Mouse (Mus musculus): ENCODE results near the gene Rrm1. TPM values are rescaled to one million over a fixed set of nuclear protein-coding genes. Genes with fewer than 3 reads are reported as not detected.
"Not testable (repeated sequence)": the region's sequence is repeated elsewhere in the genome, so short reads cannot be mapped to it uniquely, and the experiment has no call there.

Gene Rrm1
- total RNA-seq, 1 experiment from 2014 or later, result 50.5 TPM

GRCm38 (mm10) chr7:102472675-102473074 lies 31.2 kb downstream of the Rrm1 start:
- ATAC-seq (ENCODE audit: extremely low read depth, insufficient number of reproducible peaks, low FRiP score, poor library complexity, severe bottlenecking), result no peak

DNA sequence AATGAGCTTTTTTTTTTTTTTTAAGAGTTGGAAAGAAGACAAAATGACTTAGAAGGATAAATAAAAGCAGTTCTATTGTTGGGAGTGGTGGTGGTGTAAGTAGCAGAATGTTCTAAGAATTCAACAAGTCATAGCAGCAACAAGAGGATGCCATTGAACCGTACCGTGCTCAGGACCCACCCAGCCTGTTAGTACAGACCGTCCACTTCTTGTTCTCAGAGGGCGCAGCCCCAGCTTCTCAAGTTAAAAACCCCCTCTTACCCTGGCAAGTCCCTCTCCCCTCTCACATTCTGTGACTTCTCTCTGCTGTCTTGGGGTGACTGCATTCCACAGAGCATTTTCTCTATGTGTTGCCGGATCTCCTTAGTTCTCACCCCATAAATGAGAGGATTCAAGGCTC lies 35.1 kb downstream of the Rrm1 start:
- no peak for ATAC-seq (ENCODE audit: extremely low read depth, insufficient number of reproducible peaks, low FRiP score, poor library complexity, severe bottlenecking)

DNA sequence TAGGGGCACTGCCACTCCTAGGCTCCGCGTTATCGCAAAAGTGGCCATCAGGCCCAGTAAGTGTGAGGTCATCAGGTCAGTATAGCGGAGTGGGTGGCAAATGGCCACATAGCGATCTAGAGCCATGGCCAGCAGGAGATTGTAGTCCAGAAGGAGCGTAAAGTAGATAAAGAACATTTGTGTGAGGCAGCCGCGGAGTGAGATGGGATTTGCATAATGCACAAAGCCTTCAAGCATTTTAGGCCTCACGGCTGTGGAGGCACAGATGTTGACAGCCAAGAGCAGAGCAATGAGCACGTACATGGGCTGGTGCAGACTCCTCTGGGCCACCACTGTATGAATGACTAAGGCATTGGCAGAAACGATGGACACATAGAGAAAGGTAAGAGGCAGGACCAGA lies 35.9 kb downstream of the Rrm1 start:
- no peak for ATAC-seq (ENCODE audit: extremely low read depth, insufficient number of reproducible peaks, low FRiP score, poor library complexity, severe bottlenecking)

DNA sequence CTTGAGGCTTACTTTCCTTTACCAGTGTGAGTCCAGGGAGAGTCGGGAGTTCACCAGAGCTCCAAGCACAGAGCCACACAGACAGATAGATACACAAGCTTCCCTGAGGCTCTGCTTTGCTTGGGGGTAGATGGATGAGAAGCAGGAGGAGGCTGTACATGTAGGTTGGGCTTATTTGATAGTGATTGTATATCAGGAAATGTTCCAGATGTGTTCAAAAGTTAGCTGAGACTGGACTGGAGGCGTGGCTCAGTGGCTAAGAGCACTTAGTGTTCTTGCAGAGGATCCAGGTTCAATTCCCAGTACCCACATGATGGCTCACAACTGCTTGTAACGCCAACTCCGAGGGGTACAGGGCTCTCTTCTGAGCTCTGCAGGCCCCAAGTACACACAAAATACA lies 36.9 kb downstream of the Rrm1 start:
- ATAC-seq (ENCODE audit: extremely low read depth, insufficient number of reproducible peaks, low FRiP score, poor library complexity, severe bottlenecking), result no peak

GRCm38 (mm10) chr7:102478926-102479325 lies 37.4 kb downstream of the Rrm1 start:
- ATAC-seq (ENCODE audit: extremely low read depth, insufficient number of reproducible peaks, low FRiP score, poor library complexity, severe bottlenecking), result no peak

DNA sequence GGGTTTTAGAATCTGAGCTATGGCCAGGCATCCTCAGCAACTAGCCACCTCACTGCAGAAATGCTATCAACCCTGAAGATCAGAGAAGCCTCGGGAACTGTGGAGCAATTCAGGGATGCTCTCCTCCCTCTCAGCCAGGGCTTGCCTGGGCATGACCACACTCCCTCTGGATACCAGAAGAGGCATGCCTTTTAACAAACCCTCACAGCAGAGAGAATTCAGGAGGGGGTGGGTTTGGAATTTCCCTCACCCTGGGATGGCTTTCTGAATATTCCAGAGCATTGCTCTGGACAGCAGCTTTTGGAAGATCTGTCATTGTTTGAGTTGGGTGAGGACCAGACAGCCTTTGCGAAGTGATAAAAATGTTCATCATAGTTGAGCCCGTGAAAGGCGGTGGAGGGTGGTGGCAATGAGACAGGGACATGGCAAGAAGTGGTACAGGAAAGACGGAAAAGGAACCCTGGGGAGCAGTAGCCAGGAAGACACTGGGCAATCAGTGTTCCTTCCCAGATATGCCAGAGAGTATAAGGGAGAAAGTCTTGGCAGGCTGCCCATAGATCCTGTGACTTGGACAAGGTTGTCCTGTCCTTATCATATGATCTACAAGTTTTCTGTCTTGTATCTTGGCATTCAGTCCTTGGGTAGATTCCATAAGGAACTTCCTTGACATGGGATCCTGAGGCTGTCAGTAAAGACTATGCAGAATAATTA lies 38.0 kb downstream of the Rrm1 start:
- ATAC-seq (ENCODE audit: extremely low read depth, insufficient number of reproducible peaks, low FRiP score, poor library complexity, severe bottlenecking), result no peak

DNA sequence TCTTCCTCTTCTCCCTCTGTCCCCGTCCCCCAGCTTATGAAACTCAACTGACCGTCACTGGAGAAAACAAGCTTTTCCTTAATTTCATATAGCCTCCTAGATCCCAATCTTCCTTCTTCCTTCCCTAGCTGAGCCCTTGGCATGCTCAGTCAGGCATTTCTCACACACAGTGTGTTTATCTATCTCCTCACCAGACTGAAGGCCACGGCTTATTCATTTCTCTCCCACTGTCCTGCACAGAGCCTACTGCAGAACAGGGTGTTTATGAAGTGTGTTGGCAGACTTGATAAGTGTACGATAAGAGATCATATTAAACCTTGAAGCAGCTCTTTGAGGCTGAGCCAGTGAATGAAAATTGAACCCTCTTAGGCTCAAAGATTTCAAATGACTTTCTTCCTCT lies 39.3 kb downstream of the Rrm1 start:
- no peak for ATAC-seq (ENCODE audit: extremely low read depth, insufficient number of reproducible peaks, low FRiP score, poor library complexity, severe bottlenecking)

GRCm38 (mm10) chr7:102481579-102481978 lies 40.1 kb downstream of the Rrm1 start, which contains the start of gene Olfr543:
Olfr543 (minus strand) TSS chr7:102481679.
- no peak for ATAC-seq (ENCODE audit: extremely low read depth, insufficient number of reproducible peaks, low FRiP score, poor library complexity, severe bottlenecking)

- no peak for ATAC-seq (ENCODE audit: extremely low read depth, insufficient number of reproducible peaks, low FRiP score, poor library complexity, severe bottlenecking)
Measured at GRCm38 (mm10) chr7:102483665-102484064, 42.2 kb downstream of the Rrm1 start.

- not testable (repeated sequence) for ATAC-seq (ENCODE audit: extremely low read depth, insufficient number of reproducible peaks, low FRiP score, poor library complexity, severe bottlenecking)
Measured at GRCm38 (mm10) chr7:102484766-102485165, 43.3 kb downstream of the Rrm1 start.

GRCm38 (mm10) chr7:102486105-102486504 lies 44.6 kb downstream of the Rrm1 start:
- ATAC-seq (ENCODE audit: extremely low read depth, insufficient number of reproducible peaks, low FRiP score, poor library complexity, severe bottlenecking), result no peak

DNA sequence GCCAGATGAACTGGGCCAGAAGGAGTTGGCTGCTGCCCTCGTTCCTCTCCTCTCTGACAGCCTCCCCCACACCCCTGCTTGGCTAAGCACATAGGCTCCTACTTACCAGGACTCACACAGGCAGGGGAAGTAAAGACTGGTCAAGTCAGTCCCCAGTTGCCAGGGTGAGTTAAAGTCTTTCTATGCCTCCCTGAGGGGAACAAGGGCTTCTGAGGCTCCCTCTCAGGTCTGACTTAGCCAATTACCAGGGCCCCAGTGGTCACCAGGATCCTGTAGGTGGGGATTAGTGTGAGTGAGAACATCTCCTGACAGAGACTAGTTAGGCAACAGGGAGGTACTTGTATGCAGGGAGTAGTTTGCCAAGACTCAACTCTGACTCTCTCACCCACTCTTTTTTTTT lies 46.7 kb downstream of the Rrm1 start, which contains the start of gene Olfr544:
TSS of gene Olfr544 (minus strand) at position 153 of the 400 bp plus-strand sequence.
- ATAC-seq (ENCODE audit: extremely low read depth, insufficient number of reproducible peaks, low FRiP score, poor library complexity, severe bottlenecking), result no peak

DNA sequence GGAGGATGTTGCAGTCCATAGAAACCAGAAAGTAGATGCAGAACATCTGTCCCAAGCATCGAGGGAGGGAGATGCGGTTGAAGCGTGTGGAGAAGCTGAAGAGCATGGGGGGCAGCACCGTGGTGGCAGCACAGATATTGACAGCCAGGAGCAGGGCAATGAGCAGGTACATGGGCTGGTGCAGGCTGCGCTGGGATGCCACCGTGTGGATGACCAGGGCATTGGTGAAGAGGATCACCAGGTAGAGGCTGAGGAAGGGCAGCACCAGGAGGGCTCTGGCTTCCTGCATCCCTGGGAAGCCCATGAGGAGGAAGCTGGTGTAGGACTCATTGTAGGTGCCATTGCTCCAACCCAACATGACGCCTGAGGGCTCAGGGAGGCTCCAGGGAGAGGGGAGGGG lies 52.9 kb downstream of the Rrm1 start:
- not testable (repeated sequence) for ATAC-seq (ENCODE audit: extremely low read depth, insufficient number of reproducible peaks, low FRiP score, poor library complexity, severe bottlenecking)

- no peak for ATAC-seq (ENCODE audit: extremely low read depth, insufficient number of reproducible peaks, low FRiP score, poor library complexity, severe bottlenecking)
Measured at GRCm38 (mm10) chr7:102499473-102499872, 58.0 kb downstream of the Rrm1 start, which contains the start of gene Olfr545. Olfr545 (minus strand) TSS chr7:102499573.

GRCm38 (mm10) chr7:102501986-102502385 lies 60.5 kb downstream of the Rrm1 start:
- no peak for ATAC-seq (ENCODE audit: extremely low read depth, insufficient number of reproducible peaks, low FRiP score, poor library complexity, severe bottlenecking)

DNA sequence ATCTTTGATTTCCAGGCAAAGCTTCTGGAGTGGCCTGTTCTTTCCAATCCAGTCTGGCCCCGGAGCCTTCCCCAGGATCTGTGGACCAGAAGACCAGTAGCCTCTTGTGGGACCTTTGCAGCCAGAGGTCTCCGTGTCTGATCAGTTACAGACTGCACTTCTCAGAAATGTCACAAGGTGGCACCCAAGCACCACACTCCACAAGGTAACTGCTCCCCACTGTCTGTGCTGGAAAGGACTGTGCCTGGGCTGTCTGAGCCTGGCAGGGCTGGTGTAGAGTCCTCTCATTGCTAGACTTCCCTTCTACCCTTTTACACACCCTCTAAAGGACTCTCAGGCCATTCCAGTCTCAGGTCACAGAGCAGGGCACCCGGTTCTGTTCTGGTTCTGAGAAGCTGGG lies 65.4 kb downstream of the Rrm1 start:
- peak; percentile 69; the same call in 1 of the 2 replicates for ATAC-seq (ENCODE audit: extremely low read depth, insufficient number of reproducible peaks, low FRiP score, poor library complexity, severe bottlenecking)

DNA sequence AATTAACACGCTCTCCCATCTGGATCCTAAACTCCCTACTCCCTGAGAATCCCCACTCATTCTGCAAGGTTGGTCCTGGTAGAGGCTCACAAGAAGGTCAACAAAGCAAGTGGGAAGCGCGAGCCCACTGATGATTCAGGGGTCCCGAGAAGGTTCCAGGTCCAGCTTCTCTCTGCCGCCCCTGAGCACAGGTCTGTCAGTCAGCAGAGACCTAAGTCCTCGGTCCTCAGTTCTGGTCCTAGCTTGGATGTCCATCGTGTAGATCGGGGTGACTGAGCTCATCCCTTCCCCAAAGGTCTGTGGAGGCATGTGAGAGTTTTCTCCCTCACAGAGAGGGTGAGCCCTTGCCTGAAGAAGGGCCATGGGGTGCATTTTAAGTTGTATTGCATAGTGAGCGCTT lies 66.6 kb downstream of the Rrm1 start:
- no peak for ATAC-seq (ENCODE audit: extremely low read depth, insufficient number of reproducible peaks, low FRiP score, poor library complexity, severe bottlenecking)

DNA sequence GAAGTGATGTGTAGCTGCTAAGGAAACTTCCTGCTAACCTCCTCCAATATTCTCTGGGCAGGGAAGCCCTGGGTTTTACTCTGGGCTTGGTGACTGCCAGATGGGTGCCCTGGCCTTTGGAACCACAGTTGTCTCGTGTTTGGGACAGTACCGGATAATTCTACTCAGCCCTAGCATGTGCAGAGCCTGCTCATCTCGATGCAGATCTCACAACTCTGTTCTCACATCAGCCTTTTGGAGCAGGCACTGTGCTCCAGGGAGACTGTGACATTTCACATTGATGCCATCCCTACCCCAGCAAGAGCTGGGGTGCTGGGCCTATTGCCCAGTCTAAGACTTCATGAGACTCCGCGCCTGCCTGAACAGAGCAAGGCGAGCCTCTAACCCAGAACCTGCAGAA lies 67.2 kb downstream of the Rrm1 start:
- ATAC-seq (ENCODE audit: extremely low read depth, insufficient number of reproducible peaks, low FRiP score, poor library complexity, severe bottlenecking), result no peak

- ATAC-seq (ENCODE audit: extremely low read depth, insufficient number of reproducible peaks, low FRiP score, poor library complexity, severe bottlenecking), result no peak
Measured at GRCm38 (mm10) chr7:102509726-102510125, 68.2 kb downstream of the Rrm1 start.

GRCm38 (mm10) chr7:102511927-102512326 lies 70.4 kb downstream of the Rrm1 start:
- ATAC-seq (ENCODE audit: extremely low read depth, insufficient number of reproducible peaks, low FRiP score, poor library complexity, severe bottlenecking), result no peak
